Mouse (Mus musculus): ENCODE data around the gene Them5.

DNA sequence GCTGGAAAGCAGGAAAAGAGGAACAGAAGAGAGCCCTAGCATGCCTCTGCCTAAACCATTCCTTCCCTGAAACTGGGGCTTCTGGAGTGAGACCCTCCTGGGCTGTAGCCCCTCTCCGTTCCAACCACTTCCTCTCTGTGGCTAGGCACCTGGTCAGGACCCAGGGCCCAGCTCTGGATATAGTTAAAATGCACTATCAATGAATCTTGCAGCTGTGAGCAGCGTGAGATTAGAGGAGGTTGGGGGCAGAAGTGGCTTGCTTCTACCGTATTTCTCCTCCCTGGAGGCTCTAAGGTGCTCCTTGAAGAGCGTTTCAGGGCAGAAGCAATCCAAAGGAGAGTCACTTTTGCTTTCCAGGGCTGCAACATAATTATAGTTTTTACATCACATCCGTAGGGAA, 40.4 kb downstream of the Them5 start:
- TF ChIP-seq CTCF (IDR thresholded peaks at IDR 0.05; ENCODE audit: extremely low read depth, insufficient read depth, low read length) (no peak), POLR2A (IDR thresholded peaks at IDR 0.05; ENCODE audit: extremely low read depth, insufficient read depth, low read length) (no peak)

All from cortical plate, adult 2 months (tissue).